Mouse (Mus musculus): ENCODE results near the gene Capg. TPM values are rescaled to one million over a fixed set of nuclear protein-coding genes. Genes with fewer than 3 reads are reported as not detected.

Capg gene
- polyA plus RNA-seq, 1 experiment: 4.8 TPM

- no peaks in the 10 kb centered on the region for H3K27me3 ChIP-seq (ENCODE audit: control insufficient read depth, insufficient read depth, low read length)
- DNase-seq: no peak
- H3K27ac ChIP-seq (ENCODE audit: insufficient read depth, low read length): no peak overlapping the region
- no peak overlapping the region for H3K4me3 ChIP-seq (replicated peaks; ENCODE audit: insufficient read depth, low read depth, low read length)
- H3K4me1 ChIP-seq (ENCODE audit: control insufficient read depth, insufficient read depth, low read length): no peaks in the 10 kb centered on the region
- TF ChIP-seq CTCF (IDR thresholded peaks at IDR 0.05; ENCODE audit: borderline replicate concordance, insufficient read depth, low read depth, low read length) (no peak), POLR2A (IDR thresholded peaks at IDR 0.05; ENCODE audit: borderline replicate concordance, insufficient read depth, low read length) (no peak)
- 86% methylated on average over 3 of the region's 3 CpGs for WGBS
Measured at GRCm38 (mm10) chr6:72547862-72548261, 3.7 kb downstream of the Capg start.

- TF ChIP-seq CTCF (IDR thresholded peaks at IDR 0.05; ENCODE audit: borderline replicate concordance, insufficient read depth, low read depth, low read length) (no peak), POLR2A (IDR thresholded peaks at IDR 0.05; ENCODE audit: borderline replicate concordance, insufficient read depth, low read length) (no peak)
- H3K4me1 ChIP-seq (ENCODE audit: control insufficient read depth, insufficient read depth, low read length): peaks cover 3% of the 10 kb centered on the region; the same call in 1 of the 2 replicates
- WGBS: 68% methylated on average over 9 of the region's 9 CpGs
- no peaks in the 10 kb centered on the region for H3K27me3 ChIP-seq (ENCODE audit: control insufficient read depth, insufficient read depth, low read length)
- no peak overlapping the region for H3K4me3 ChIP-seq (replicated peaks; ENCODE audit: insufficient read depth, low read depth, low read length)
- no peak overlapping the region for H3K27ac ChIP-seq (ENCODE audit: insufficient read depth, low read length)
- no peak for DNase-seq
Measured at GRCm38 (mm10) chr6:72549041-72549580, 4.9 kb downstream of the Capg start.

- no peak for DNase-seq
- Histone ChIP-seq H3K27ac (ENCODE audit: insufficient read depth, low read length) (no peak overlapping the region), H3K4me1 (ENCODE audit: control insufficient read depth, insufficient read depth, low read length) (peaks cover 3% of the 10 kb centered on the region; the same call in 1 of the 2 replicates), H3K27me3 (ENCODE audit: control insufficient read depth, insufficient read depth, low read length) (no peaks in the 10 kb centered on the region), H3K4me3 (replicated peaks; ENCODE audit: insufficient read depth, low read depth, low read length) (no peak overlapping the region)
- WGBS: 62% methylated on average over 6 of the region's 6 CpGs
- TF ChIP-seq CTCF (IDR thresholded peaks at IDR 0.05; ENCODE audit: borderline replicate concordance, insufficient read depth, low read depth, low read length): no peak
- no peak for TF ChIP-seq POLR2A (IDR thresholded peaks at IDR 0.05; ENCODE audit: borderline replicate concordance, insufficient read depth, low read length)
Measured at GRCm38 (mm10) chr6:72550025-72550424, 5.8 kb downstream of the Capg start.

GRCm38 (mm10) chr6:72550503-72551100, 6.4 kb downstream of the Capg start:
- Histone ChIP-seq H3K27ac (ENCODE audit: insufficient read depth, low read length) (no peak overlapping the region), H3K27me3 (ENCODE audit: control insufficient read depth, insufficient read depth, low read length) (no peaks in the 10 kb centered on the region), H3K4me3 (replicated peaks; ENCODE audit: insufficient read depth, low read depth, low read length) (no peak overlapping the region), H3K4me1 (ENCODE audit: control insufficient read depth, insufficient read depth, low read length) (peaks cover 3% of the 10 kb centered on the region; the same call in 1 of the 2 replicates)
- 92% methylated on average over 10 of the region's 10 CpGs for WGBS
- DNase-seq: no peak
- TF ChIP-seq CTCF (IDR thresholded peaks at IDR 0.05; ENCODE audit: borderline replicate concordance, insufficient read depth, low read depth, low read length) (no peak), POLR2A (IDR thresholded peaks at IDR 0.05; ENCODE audit: borderline replicate concordance, insufficient read depth, low read length) (no peak)

- Histone ChIP-seq H3K27me3 (ENCODE audit: control insufficient read depth, insufficient read depth, low read length) (no peaks in the 10 kb centered on the region), H3K4me3 (replicated peaks; ENCODE audit: insufficient read depth, low read depth, low read length) (peak overlapping the region; percentile 62), H3K4me1 (ENCODE audit: control insufficient read depth, insufficient read depth, low read length) (peaks cover 3% of the 10 kb centered on the region; the same call in 1 of the 2 replicates), H3K27ac (ENCODE audit: insufficient read depth, low read length) (peak overlapping the region; percentile 2; the same call in 1 of the 2 replicates)
- DNase-seq: peak; percentile 40 to 56
- WGBS: 13% methylated on average over 27 of the region's 27 CpGs
- TF ChIP-seq POLR2A (IDR thresholded peaks at IDR 0.05; ENCODE audit: borderline replicate concordance, insufficient read depth, low read length) (no peak), CTCF (IDR thresholded peaks at IDR 0.05; ENCODE audit: borderline replicate concordance, insufficient read depth, low read depth, low read length) (no peak)
Measured at GRCm38 (mm10) chr6:72552171-72553078, 8.2 kb downstream of the Capg start.

GRCm38 (mm10) chr6:72553079-72553412, 8.9 kb downstream of the Capg start:
- TF ChIP-seq POLR2A (IDR thresholded peaks at IDR 0.05; ENCODE audit: borderline replicate concordance, insufficient read depth, low read length) (no peak), CTCF (IDR thresholded peaks at IDR 0.05; ENCODE audit: borderline replicate concordance, insufficient read depth, low read depth, low read length) (no peak)
- Histone ChIP-seq H3K27ac (ENCODE audit: insufficient read depth, low read length) (peak overlapping the region; percentile 2; the same call in 1 of the 2 replicates), H3K4me1 (ENCODE audit: control insufficient read depth, insufficient read depth, low read length) (peaks cover 3% of the 10 kb centered on the region; the same call in 1 of the 2 replicates), H3K27me3 (ENCODE audit: control insufficient read depth, insufficient read depth, low read length) (no peaks in the 10 kb centered on the region), H3K4me3 (replicated peaks; ENCODE audit: insufficient read depth, low read depth, low read length) (peak overlapping the region; percentile 62)
- DNase-seq: no peak
- WGBS: 19% methylated on average over 8 of the region's 8 CpGs

GRCm38 (mm10) chr6:72560801-72561200, 16.6 kb downstream of the Capg start:
- Histone ChIP-seq H3K4me3 (replicated peaks; ENCODE audit: insufficient read depth, low read depth, low read length) (no peak overlapping the region), H3K27ac (ENCODE audit: insufficient read depth, low read length) (no peak overlapping the region), H3K4me1 (ENCODE audit: control insufficient read depth, insufficient read depth, low read length) (peaks cover 7% of the 10 kb centered on the region), H3K27me3 (ENCODE audit: control insufficient read depth, insufficient read depth, low read length) (no peaks in the 10 kb centered on the region)
- 74% methylated on average over 8 of the region's 8 CpGs for WGBS
- no peak for DNase-seq
- TF ChIP-seq CTCF (IDR thresholded peaks at IDR 0.05; ENCODE audit: borderline replicate concordance, insufficient read depth, low read depth, low read length) (no peak), POLR2A (IDR thresholded peaks at IDR 0.05; ENCODE audit: borderline replicate concordance, insufficient read depth, low read length) (no peak)
